Mouse (Mus musculus) E14TG2a.4 (cell line): Measurements from ENCODE around the gene Il1rapl1.

ENCODE experiments used
- H3K27me3 ChIP-seq: 2 replicates; pipeline ENCODE4 v1.6.1; 2014; ENCODE audit warnings: low read length, control low read depth; ENCODE audit not compliant: insufficient read depth
- H3K36me3 ChIP-seq: 2 replicates; pipeline ENCODE4 v1.6.1; 2014; ENCODE audit warnings: low read length, control low read depth; ENCODE audit not compliant: insufficient read depth
- H3K4me1 ChIP-seq: replicated peaks from 2 replicates; pipeline ENCODE4 v1.6.1; 2014; ENCODE audit warnings: low read depth, low read length, control low read depth
- H3K4me3 ChIP-seq: replicated peaks from 2 replicates; pipeline ENCODE4 v1.5.1; 2014; ENCODE audit warnings: mild to moderate bottlenecking, low read length
- H3K9me3 ChIP-seq: 2 replicates; pipeline ENCODE4 v1.6.1; 2014; ENCODE audit warnings: low read length, control low read depth
- CTCF ChIP-seq: conservative IDR thresholded peaks from 2 replicates; pipeline ENCODE4 v1.5.1; 2014; ENCODE audit warnings: low read length
- NANOG ChIP-seq: IDR thresholded peaks from 2 replicates; pipeline ENCODE4 v1.6.1; 2014; ENCODE audit warnings: borderline replicate concordance, low read length, mixed read lengths
- POU5F1 ChIP-seq: IDR thresholded peaks from 2 replicates; pipeline ENCODE4 v1.6.1; 2014; ENCODE audit warnings: low read length, borderline replicate concordance

The Il1rapl1 gene

GRCm38 (mm10) chrX:87813884-87814283, 301.6 kb downstream of the Il1rapl1 start:
- H3K9me3 ChIP-seq, result no peaks in the 10 kb centered on the region
- H3K4me1 ChIP-seq, result no peaks in the 10 kb centered on the region
- H3K36me3 ChIP-seq, result no peaks in the 10 kb centered on the region
- no peaks in the 10 kb centered on the region for H3K27me3 ChIP-seq
- no peak for TF ChIP-seq CTCF
- TF ChIP-seq NANOG, result no peak
- no peak for TF ChIP-seq POU5F1
- no peak overlapping the region for H3K4me3 ChIP-seq

GRCm38 (mm10) chrX:87807717-87808116, 307.7 kb downstream of the Il1rapl1 start:
- no peaks in the 10 kb centered on the region for H3K27me3 ChIP-seq
- TF ChIP-seq NANOG (no peak), CTCF (no peak)
- H3K9me3 ChIP-seq, result no peaks in the 10 kb centered on the region
- H3K4me3 ChIP-seq, result no peak overlapping the region
- no peaks in the 10 kb centered on the region for H3K4me1 ChIP-seq
- H3K36me3 ChIP-seq, result no peaks in the 10 kb centered on the region

GRCm38 (mm10) chrX:87793011-87793410, 322.4 kb downstream of the Il1rapl1 start:
- no peaks in the 10 kb centered on the region for H3K27me3 ChIP-seq
- no peaks in the 10 kb centered on the region for H3K36me3 ChIP-seq
- no peaks in the 10 kb centered on the region for H3K4me1 ChIP-seq
- no peak overlapping the region for H3K4me3 ChIP-seq
- H3K9me3 ChIP-seq, result no peaks in the 10 kb centered on the region
- no peak for TF ChIP-seq POU5F1
- no peak for TF ChIP-seq CTCF
- TF ChIP-seq NANOG, result no peak

- Histone ChIP-seq H3K36me3 (no peaks in the 10 kb centered on the region), H3K9me3 (no peaks in the 10 kb centered on the region), H3K4me3 (no peak overlapping the region), H3K27me3 (no peaks in the 10 kb centered on the region), H3K4me1 (no peaks in the 10 kb centered on the region)
- no peak for TF ChIP-seq NANOG
- TF ChIP-seq CTCF, result no peak
- TF ChIP-seq POU5F1, result no peak
These were observed 404.9 kb downstream of the Il1rapl1 start for GRCm38 (mm10) chrX:87710589-87710988.

GRCm38 (mm10) chrX:87663856-87664255, 451.6 kb downstream of the Il1rapl1 start:
- Histone ChIP-seq H3K9me3 (no peaks in the 10 kb centered on the region), H3K36me3 (no peaks in the 10 kb centered on the region), H3K4me3 (no peak overlapping the region), H3K27me3 (no peaks in the 10 kb centered on the region), H3K4me1 (no peaks in the 10 kb centered on the region)
- TF ChIP-seq NANOG, result no peak
- no peak for TF ChIP-seq POU5F1
- TF ChIP-seq CTCF, result no peak

GRCm38 (mm10) chrX:87655644-87656043, 459.8 kb downstream of the Il1rapl1 start:
- TF ChIP-seq CTCF (no peak; the same call in 1 of the 2 replicates), POU5F1 (no peak), NANOG (no peak)
- H3K4me3 ChIP-seq, result no peak overlapping the region
- no peaks in the 10 kb centered on the region for H3K36me3 ChIP-seq
- no peaks in the 10 kb centered on the region for H3K9me3 ChIP-seq
- no peaks in the 10 kb centered on the region for H3K27me3 ChIP-seq
- H3K4me1 ChIP-seq, result no peaks in the 10 kb centered on the region

GRCm38 (mm10) chrX:87600914-87601313, 514.5 kb downstream of the Il1rapl1 start:
- Histone ChIP-seq H3K9me3 (no peaks in the 10 kb centered on the region), H3K4me3 (no peak overlapping the region), H3K27me3 (no peaks in the 10 kb centered on the region), H3K36me3 (no peaks in the 10 kb centered on the region), H3K4me1 (no peaks in the 10 kb centered on the region)
- TF ChIP-seq POU5F1, result no peak
- no peak for TF ChIP-seq CTCF
- no peak for TF ChIP-seq NANOG

- no peak for TF ChIP-seq NANOG
- TF ChIP-seq POU5F1, result no peak
- TF ChIP-seq CTCF, result no peak
- Histone ChIP-seq H3K4me3 (no peak overlapping the region), H3K4me1 (no peaks in the 10 kb centered on the region), H3K9me3 (no peaks in the 10 kb centered on the region), H3K27me3 (no peaks in the 10 kb centered on the region), H3K36me3 (no peaks in the 10 kb centered on the region)
These were observed 607.4 kb downstream of the Il1rapl1 start for GRCm38 (mm10) chrX:87507997-87508396.

- Histone ChIP-seq H3K9me3 (no peaks in the 10 kb centered on the region), H3K27me3 (no peaks in the 10 kb centered on the region), H3K4me3 (no peak overlapping the region), H3K36me3 (no peaks in the 10 kb centered on the region), H3K4me1 (no peaks in the 10 kb centered on the region)
- TF ChIP-seq POU5F1 (no peak), NANOG (no peak), CTCF (no peak)
These were observed 612.8 kb downstream of the Il1rapl1 start for GRCm38 (mm10) chrX:87502604-87503003.
